Mouse (Mus musculus) midbrain, embryonic 10.5 days (tissue): Measurements from ENCODE around the gene Usp54. TPM values are rescaled to one million over a fixed set of nuclear protein-coding genes. Genes with fewer than 3 reads are reported as not detected.

Experiments
- DNase-seq: peaks from one replicate; pipeline ENCODE4 v3.0.0-alpha.2; 2017; ENCODE audit warnings: low spot score
- H3K27ac ChIP-seq: fragments of 300-500 bp; sonication (generic); replicated peaks from 2 replicates; pipeline ENCODE4 v1.5.1; 2016; ENCODE audit warnings: mild to moderate bottlenecking
- H3K27me3 ChIP-seq: fragments of 300-500 bp; sonication (generic); 2 replicates; pipeline ENCODE4 v1.6.1; 2016; ENCODE audit warnings: low read depth, mild to moderate bottlenecking; ENCODE audit not compliant: poor library complexity, severe bottlenecking
- H3K36me3 ChIP-seq: fragments of 300-500 bp; sonication (generic); 2 replicates; pipeline ENCODE4 v1.6.1; 2016; ENCODE audit warnings: mild to moderate bottlenecking, moderate library complexity
- H3K4me1 ChIP-seq: fragments of 300-500 bp; sonication (generic); 2 replicates; pipeline ENCODE4 v1.6.1; 2016
- H3K4me3 ChIP-seq: fragments of 300-500 bp; sonication (generic); 2 replicates; pipeline ENCODE4 v1.5.1; 2016; ENCODE audit warnings: mild to moderate bottlenecking, moderate library complexity
- H3K9me3 ChIP-seq: fragments of 300-500 bp; sonication (generic); replicated peaks from 2 replicates; pipeline ENCODE4 v1.6.1; 2016; ENCODE audit warnings: mild to moderate bottlenecking
- WGBS: fragments of 180-500 bp; shearing (Covaris S2); methylation state at CpG from one replicate; pipeline ENCODE4 v1.1.7; 2016; 5-methylcytosine and 5-hydroxymethylcytosine counted together
- polyA plus RNA-seq: library from polyadenylated mRNA; unstranded; fragments of >200 nt; fragmentation: Nextera tagmentation; extraction: Ambion mirVana; gene quantifications from 2 replicates; pipeline ENCODE4 v1.2.1, GENCODE M21; 2016

The Usp54 gene
- 14.2 and 14.3 TPM in 2 replicates for polyA plus RNA-seq

DNA sequence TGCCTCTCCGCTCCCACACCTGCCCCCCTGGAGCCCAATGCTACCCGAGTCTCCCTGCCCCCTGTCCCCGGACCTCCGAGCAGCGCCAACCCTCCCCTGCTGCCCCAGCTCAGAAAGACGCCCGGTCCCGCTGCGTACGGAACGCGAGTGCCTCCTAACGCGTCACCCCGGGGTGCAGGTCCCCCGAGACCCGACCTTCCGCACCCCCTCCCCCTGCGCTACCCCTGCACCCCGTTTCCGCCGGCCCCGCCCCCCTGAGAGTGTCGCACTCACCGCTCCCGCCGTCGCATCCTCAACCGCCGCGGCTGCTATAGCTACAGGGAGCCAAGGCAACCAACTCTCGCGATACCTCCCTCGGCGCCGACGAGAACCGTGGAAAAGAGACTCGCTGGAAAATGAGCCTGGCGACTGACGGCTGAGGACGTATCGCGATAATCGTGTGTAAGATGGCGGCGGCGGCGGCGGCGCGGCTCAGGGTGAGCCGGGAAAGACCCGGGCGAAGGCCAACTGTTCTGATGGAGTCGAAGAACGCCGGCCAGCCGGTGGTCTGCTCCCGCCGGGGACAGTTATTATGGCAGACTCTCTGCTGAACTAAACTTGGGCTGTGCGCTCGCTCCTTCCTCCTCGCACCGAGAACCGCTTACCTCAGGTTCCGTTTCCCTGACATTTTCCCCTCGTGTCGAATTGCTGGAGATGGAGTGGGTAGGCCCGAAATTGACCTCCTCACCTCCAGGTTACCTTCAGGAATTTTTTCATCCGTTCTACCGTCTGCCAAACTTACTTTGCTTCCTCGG, at the start of gene Usp54:
TSS of gene Usp54 (minus strand) at position 420 of the 794 bp plus-strand sequence.
- no peaks in the 10 kb centered on the region for H3K9me3 ChIP-seq
- WGBS, result under 1% methylated on average over 73 of the region's 73 CpGs

DNA sequence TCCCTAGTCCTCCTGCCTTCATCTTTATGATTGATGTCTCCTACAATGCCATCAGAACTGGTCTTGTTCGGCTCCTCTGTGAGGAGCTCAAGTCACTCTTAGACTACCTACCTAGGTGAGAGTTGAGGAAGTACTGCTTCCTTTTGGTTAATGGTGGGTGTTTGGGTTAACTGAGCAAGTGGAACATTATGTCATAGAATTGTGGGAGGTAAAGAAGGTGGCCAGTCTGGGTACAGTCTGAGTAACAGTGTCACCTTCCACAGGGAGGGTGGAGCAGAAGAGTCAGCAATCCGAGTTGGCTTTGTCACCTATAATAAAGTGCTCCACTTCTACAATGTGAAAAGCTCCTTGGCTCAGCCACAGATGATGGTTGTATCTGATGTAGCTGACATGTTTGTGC, 48.1 kb upstream of the Usp54 start:
- H3K27me3 ChIP-seq, result no peaks in the 10 kb centered on the region
- no peak for DNase-seq
- no peaks in the 10 kb centered on the region; the same call in 1 of the 2 replicates for H3K4me1 ChIP-seq
- H3K4me3 ChIP-seq, result no peak overlapping the region
- no peaks in the 10 kb centered on the region for H3K9me3 ChIP-seq
- 91% methylated on average over 2 of the region's 2 CpGs for WGBS
- H3K36me3 ChIP-seq, result peaks cover 100% of the 10 kb centered on the region
- H3K27ac ChIP-seq, result no peak overlapping the region

More for the DNA sequence above, at the start of gene Usp54:
- Histone ChIP-seq H3K27ac (peak within 1 kb of the TSS; percentile 98), H3K4me3 (peak within 1 kb of the TSS; percentile 92), H3K36me3 (peaks cover 4% of the 10 kb centered on the region; the same call in 1 of the 2 replicates), H3K4me1 (peaks cover 17% of the 10 kb centered on the region), H3K27me3 (no peaks in the 10 kb centered on the region)
- peak; percentile 98 for DNase-seq

DNA sequence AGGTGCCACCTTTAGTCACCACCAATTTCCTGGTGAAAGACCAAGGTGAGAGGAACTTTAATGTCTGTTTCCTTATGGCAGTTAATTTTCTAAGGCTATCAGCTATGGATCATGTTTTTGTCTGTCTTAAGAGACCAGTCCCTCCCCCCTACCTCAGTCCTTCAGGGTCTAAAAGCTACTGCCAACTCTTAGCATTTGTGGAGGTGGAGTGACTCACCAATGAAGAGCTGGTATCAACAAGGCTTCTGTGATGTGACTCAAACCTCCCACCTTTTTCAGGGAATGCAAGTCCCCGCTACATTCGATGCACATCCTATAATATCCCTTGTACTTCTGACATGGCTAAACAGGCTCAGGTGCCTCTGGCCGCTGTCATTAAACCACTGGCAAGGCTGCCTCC, 45.7 kb upstream of the Usp54 start:
- DNase-seq, result no peak
- Histone ChIP-seq H3K4me3 (no peak overlapping the region), H3K27me3 (no peaks in the 10 kb centered on the region), H3K9me3 (no peaks in the 10 kb centered on the region), H3K4me1 (no peaks in the 10 kb centered on the region), H3K36me3 (peaks cover 100% of the 10 kb centered on the region), H3K27ac (no peak overlapping the region)
- 98% methylated on average over 3 of the region's 3 CpGs for WGBS

DNA sequence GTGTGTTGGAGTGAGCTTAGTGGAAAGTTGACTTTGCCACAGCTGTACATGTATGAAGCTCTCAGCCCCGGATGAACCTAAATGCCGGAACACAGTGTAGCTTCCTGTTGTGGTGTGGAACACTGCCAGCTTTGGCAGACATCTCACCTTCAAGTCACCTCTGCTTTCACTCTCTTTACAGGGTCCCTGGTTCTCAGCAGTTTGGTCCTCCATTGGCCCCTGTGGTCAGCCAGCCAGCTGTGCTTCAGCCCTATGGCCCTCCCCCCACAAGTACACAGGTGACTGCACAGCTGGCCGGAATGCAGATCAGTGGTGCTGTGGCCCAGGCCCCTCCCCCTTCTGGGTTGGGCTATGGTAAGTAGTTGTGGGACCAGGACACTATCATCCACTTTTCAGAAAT, 41.6 kb upstream of the Usp54 start:
- Histone ChIP-seq H3K4me1 (no peaks in the 10 kb centered on the region), H3K9me3 (no peaks in the 10 kb centered on the region), H3K27me3 (no peaks in the 10 kb centered on the region), H3K4me3 (no peak overlapping the region), H3K36me3 (peaks cover 100% of the 10 kb centered on the region), H3K27ac (no peak overlapping the region)
- 84% methylated on average over 3 of the region's 3 CpGs for WGBS
- no peak for DNase-seq

DNA sequence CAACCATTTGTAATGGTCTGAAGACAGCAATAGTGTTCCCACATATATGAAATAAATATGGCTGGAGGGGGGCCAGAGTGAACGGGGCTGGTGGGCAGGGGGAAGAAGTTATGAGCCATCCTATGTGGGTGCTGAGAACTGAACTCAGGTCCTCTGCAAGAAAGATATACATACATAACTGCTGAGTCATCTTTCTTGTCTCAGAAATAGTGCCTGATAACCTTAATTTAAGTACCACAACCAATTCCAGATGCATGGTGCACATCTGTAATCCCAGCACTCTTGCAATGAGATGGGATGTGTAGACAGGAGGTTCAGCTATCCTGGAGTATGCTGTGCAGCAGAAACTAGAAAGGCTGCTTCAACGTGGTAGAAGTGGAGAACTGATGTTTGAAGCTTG, 40.9 kb upstream of the Usp54 start:
- H3K9me3 ChIP-seq, result no peaks in the 10 kb centered on the region
- DNase-seq, result no peak
- H3K27ac ChIP-seq, result no peak overlapping the region
- H3K36me3 ChIP-seq, result peaks cover 100% of the 10 kb centered on the region
- H3K27me3 ChIP-seq, result no peaks in the 10 kb centered on the region
- H3K4me1 ChIP-seq, result no peaks in the 10 kb centered on the region
- H3K4me3 ChIP-seq, result no peak overlapping the region
- 90% methylated on average over 2 of the region's 2 CpGs for WGBS

- peaks cover 14% of the 10 kb centered on the region for H3K4me1 ChIP-seq
- no peaks in the 10 kb centered on the region for H3K9me3 ChIP-seq
- peaks cover 75% of the 10 kb centered on the region for H3K36me3 ChIP-seq
- no peak overlapping the region for H3K4me3 ChIP-seq
- no peaks in the 10 kb centered on the region for H3K27me3 ChIP-seq
- WGBS, result 95% methylated on average over 4 of the region's 4 CpGs
- no peak overlapping the region for H3K27ac ChIP-seq
- no peak for DNase-seq
These were observed 37.0 kb upstream of the Usp54 start for GRCm38 (mm10) chr14:20677906-20678305.

- peak within 1 kb of the TSS; percentile 84 for H3K4me3 ChIP-seq
- peak within 1 kb of the TSS; percentile 90 for H3K27ac ChIP-seq
- no peaks in the 10 kb centered on the region for H3K9me3 ChIP-seq
- H3K4me1 ChIP-seq, result peaks cover 14% of the 10 kb centered on the region
- peak; percentile 99 for DNase-seq
- WGBS, result under 1% methylated on average over 43 of the region's 43 CpGs
- H3K36me3 ChIP-seq, result peaks cover 38% of the 10 kb centered on the region
- peaks cover 5% of the 10 kb centered on the region; the same call in 1 of the 2 replicates for H3K27me3 ChIP-seq
These were observed 33.4 kb upstream of the Usp54 start, which contains the start of gene Sec24c for GRCm38 (mm10) chr14:20674064-20674833. TSS of gene Sec24c (plus strand) at chr14:20674308.

- peaks cover 11% of the 10 kb centered on the region; the same call in 1 of the 2 replicates for H3K27me3 ChIP-seq
- H3K4me3 ChIP-seq, result peak overlapping the region; percentile 84
- no peaks in the 10 kb centered on the region for H3K9me3 ChIP-seq
- peak; percentile 22 for DNase-seq
- H3K36me3 ChIP-seq, result peaks cover 33% of the 10 kb centered on the region
- H3K27ac ChIP-seq, result peak overlapping the region; percentile 90
- peaks cover 14% of the 10 kb centered on the region for H3K4me1 ChIP-seq
- 11% methylated on average over 13 of the region's 13 CpGs for WGBS
These were observed 32.8 kb upstream of the Usp54 start for GRCm38 (mm10) chr14:20673735-20674063.

- WGBS, result 92% methylated on average over 2 of the region's 2 CpGs
- Histone ChIP-seq H3K27ac (no peak overlapping the region), H3K27me3 (peaks cover 13% of the 10 kb centered on the region; the same call in 1 of the 2 replicates), H3K36me3 (peaks cover 25% of the 10 kb centered on the region), H3K4me3 (peak overlapping the region; percentile 84; the same call in 1 of the 2 replicates), H3K9me3 (no peaks in the 10 kb centered on the region), H3K4me1 (peaks cover 14% of the 10 kb centered on the region)
- DNase-seq, result peak; percentile 26
These were observed 32.1 kb upstream of the Usp54 start for GRCm38 (mm10) chr14:20672990-20673389.

DNA sequence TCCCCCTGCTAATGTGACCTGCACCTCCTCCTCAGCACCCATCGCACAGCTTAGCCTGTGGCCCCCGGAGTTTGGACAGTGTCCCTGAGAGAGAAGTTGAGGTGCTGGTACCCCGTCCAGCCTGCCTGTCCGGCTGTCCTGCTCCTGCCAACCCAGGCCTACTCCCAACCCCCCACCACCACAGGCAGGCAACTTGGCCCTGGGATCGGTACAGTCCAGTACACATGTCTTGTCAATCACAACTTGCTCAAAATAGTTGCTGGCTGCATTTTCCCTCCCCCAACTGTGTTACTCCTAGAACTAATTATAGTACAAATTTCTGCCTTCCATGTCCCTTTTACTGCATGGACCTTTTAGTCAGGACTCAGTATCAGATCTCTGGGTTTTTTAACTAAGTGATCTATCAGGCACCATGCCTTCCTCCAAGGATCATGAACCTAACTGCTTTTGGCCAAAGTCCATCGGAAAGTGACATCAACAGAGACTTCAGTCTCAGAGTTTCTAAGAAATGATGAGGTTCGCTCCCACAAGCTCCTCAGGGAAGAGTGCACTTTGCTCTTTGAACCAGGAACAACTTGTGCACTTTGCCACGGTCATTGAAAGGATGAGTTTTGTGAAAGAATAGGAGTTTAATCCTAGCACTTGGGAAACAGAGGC, 27.4 kb upstream of the Usp54 start, which contains the start of gene Synpo2l:
TSS of gene Synpo2l (minus strand) at position 201 of the 657 bp plus-strand sequence.
- Histone ChIP-seq H3K4me3 (no peak within 1 kb of the TSS), H3K4me1 (peaks cover 6% of the 10 kb centered on the region), H3K27ac (no peak within 1 kb of the TSS), H3K9me3 (no peaks in the 10 kb centered on the region), H3K27me3 (peaks cover 35% of the 10 kb centered on the region), H3K36me3 (no peaks in the 10 kb centered on the region)
- no peak for DNase-seq
- WGBS, result 87% methylated on average over 8 of the region's 8 CpGs

- H3K9me3 ChIP-seq, result no peaks in the 10 kb centered on the region
- H3K4me3 ChIP-seq, result no peak overlapping the region
- peaks cover 8% of the 10 kb centered on the region for H3K4me1 ChIP-seq
- H3K27me3 ChIP-seq, result peaks cover 43% of the 10 kb centered on the region
- H3K36me3 ChIP-seq, result no peaks in the 10 kb centered on the region
- H3K27ac ChIP-seq, result no peak overlapping the region
- no peak for DNase-seq
- WGBS, result 70% methylated on average over 1 of the region's 1 CpGs
These were observed 26.6 kb upstream of the Usp54 start for GRCm38 (mm10) chr14:20667469-20667868.

GRCm38 (mm10) chr14:20664436-20664835, 23.6 kb upstream of the Usp54 start:
- H3K27me3 ChIP-seq, result peaks cover 56% of the 10 kb centered on the region
- peaks cover 28% of the 10 kb centered on the region for H3K4me1 ChIP-seq
- H3K9me3 ChIP-seq, result no peaks in the 10 kb centered on the region
- H3K27ac ChIP-seq, result no peak overlapping the region
- WGBS, result 71% methylated on average over 3 of the region's 3 CpGs
- no peak for DNase-seq
- no peaks in the 10 kb centered on the region for H3K36me3 ChIP-seq
- no peak overlapping the region for H3K4me3 ChIP-seq
